Mouse (Mus musculus) liver, adult 2 months (tissue): ENCODE data around the gene Ppp1r15b.

Experiments
- CTCF ChIP-seq: fragments of 200-500 bp; IDR thresholded peaks from 2 replicates; pipeline ENCODE4 v1.5.1; 2011; ENCODE audit warnings: low read depth, low read length, control low read depth
- POLR2A ChIP-seq: fragments of 200-500 bp; IDR thresholded peaks from 2 replicates; pipeline ENCODE4 v1.6.1; 2011; ENCODE audit warnings: low read length, control low read depth; ENCODE audit not compliant: insufficient read depth; ENCODE audit errors: extremely low read depth

DNA sequence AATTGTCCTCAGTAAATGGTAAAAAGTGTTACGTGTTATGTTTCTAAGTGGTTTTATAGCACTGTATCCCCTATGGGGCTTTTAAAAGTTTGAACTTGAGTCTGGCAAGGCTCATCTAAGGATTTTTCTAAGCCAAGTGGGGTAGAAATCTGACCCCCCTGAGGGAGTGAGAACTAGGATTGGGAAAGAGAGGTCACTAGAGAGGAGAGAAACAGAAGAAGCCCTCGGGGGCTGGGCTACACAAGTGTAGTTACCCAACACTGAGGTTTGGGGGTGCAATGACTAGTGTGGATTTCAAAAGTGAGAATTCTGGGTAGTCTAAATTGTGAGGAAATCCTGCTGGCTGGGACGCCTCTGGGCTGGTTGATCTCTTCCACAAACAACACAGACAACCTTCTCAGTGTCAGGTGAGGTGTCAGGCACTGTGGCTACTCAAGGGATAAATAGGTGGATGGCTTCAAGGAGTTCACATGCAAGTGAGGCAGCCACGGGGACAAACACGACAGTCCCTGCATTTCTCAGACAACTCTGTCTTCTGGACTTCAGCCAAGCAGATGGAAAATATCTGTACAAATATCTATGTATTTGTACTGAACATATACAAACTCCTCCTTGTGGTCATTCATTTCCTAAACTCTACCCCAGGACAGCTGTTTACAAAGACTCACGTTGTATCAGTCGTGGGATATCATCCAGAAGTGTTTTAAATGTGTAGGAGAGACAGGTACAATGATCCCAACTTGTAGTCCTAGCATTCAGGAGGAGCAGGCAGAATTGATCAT, 10.8 kb upstream of the Ppp1r15b start:
- no peak for TF ChIP-seq POLR2A
- no peak for TF ChIP-seq CTCF
